Mouse (Mus musculus): ENCODE measurements around the gene Rnft2.

DNA sequence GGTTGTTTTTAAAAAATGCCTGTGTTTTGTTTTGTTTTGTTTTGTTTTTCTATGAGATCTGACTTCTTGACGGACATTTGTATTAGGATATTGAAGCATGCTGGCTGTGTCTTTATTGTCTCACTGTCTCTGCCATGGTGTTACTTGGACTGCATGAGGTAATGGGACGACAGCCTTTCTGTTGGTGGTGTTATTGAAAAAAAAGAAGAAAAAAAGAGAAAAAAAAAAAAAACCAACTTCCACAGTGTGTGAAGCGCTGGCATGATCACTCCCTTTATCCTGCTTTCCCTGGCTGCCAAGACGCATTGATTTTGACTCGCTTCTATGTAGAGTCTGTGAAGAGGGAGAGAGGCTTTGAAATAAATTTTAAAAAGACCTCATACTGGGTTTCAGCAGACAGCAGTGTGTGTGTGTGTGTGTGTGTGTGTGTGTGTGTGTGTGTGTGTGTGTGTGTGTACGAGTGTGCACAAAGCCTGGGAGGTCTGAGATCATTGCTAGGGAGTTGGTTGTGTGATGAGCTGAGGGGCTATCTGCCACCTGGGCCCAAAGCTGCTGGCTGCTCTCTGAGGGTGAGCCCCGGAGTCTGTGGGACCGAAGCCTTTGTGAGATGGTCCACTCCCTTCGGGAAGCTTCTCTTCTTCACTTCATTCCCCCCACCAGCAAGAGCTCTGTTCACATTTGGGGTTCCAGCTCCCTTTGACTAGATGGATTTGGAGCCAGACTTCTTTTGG, 57.8 kb downstream of the Rnft2 start:
- TF ChIP-seq POLR2A (IDR thresholded peaks at IDR 0.05; ENCODE audit: borderline replicate concordance, insufficient read depth, low read length) (no peak), CTCF (IDR thresholded peaks at IDR 0.05; ENCODE audit: borderline replicate concordance, insufficient read depth, low read depth, low read length) (no peak)

All from cerebellum, adult 2 months (tissue).